Mouse (Mus musculus) limb, embryonic 14.5 days (tissue): ENCODE measurements around the gene Scd3. TPM values are rescaled to one million over a fixed set of nuclear protein-coding genes. Genes with fewer than 3 reads are reported as not detected.

Source experiments
- ATAC-seq: fragments of 200-750 bp; cut with Nextera tagmentation; 2 replicates; pipeline ENCODE4 v1.8.0; 2017; ENCODE audit warnings: low read depth, moderate number of reproducible peaks, moderate TSS enrichment; ENCODE audit not compliant: low FRiP score
- DNase-seq: peaks from one replicate; pipeline ENCODE4 v3.0.0-alpha.2; 2015; ENCODE audit warnings: low spot score
- H3K27ac ChIP-seq: fragments of 300-500 bp; sonication (generic); replicated peaks from 2 replicates; pipeline ENCODE4 v1.5.1; 2014; ENCODE audit warnings: low read depth, mild to moderate bottlenecking, low read length, moderate library complexity, mixed read lengths
- H3K27me3 ChIP-seq: fragments of 300-500 bp; sonication (generic); 2 replicates; pipeline ENCODE4 v1.6.1; 2014; ENCODE audit warnings: low read length, mixed read lengths; ENCODE audit not compliant: control insufficient read depth, insufficient read depth
- H3K36me3 ChIP-seq: fragments of 300-500 bp; sonication (generic); 2 replicates; pipeline ENCODE4 v1.6.1; 2014; ENCODE audit warnings: mild to moderate bottlenecking, low read length, moderate library complexity, mixed read lengths; ENCODE audit not compliant: control insufficient read depth, insufficient read depth
- H3K4me1 ChIP-seq: fragments of 300-500 bp; sonication (generic); 2 replicates; pipeline ENCODE4 v1.6.1; 2014; ENCODE audit warnings: antibody characterized with exemption, low read length, mixed read lengths; ENCODE audit not compliant: control insufficient read depth, insufficient read depth
- H3K4me2 ChIP-seq: fragments of 300-500 bp; sonication (generic); replicated peaks from 2 replicates; pipeline ENCODE4 v1.6.1; 2014; ENCODE audit warnings: low read depth, mild to moderate bottlenecking, low read length, moderate library complexity; ENCODE audit not compliant: severe bottlenecking
- H3K4me3 ChIP-seq: fragments of 300-500 bp; sonication (generic); replicated peaks from 2 replicates; pipeline ENCODE4 v1.5.1; 2014; ENCODE audit warnings: low read length
- H3K9ac ChIP-seq: fragments of 300-500 bp; sonication (generic); 2 replicates; pipeline ENCODE4 v1.6.1; 2014; ENCODE audit warnings: mild to moderate bottlenecking, low read depth, low read length, moderate library complexity; ENCODE audit not compliant: severe bottlenecking
- H3K9me3 ChIP-seq: fragments of 300-500 bp; sonication (generic); 2 replicates; pipeline ENCODE4 v1.6.1; 2016; ENCODE audit warnings: low read length; ENCODE audit not compliant: control insufficient read depth
- POLR2A ChIP-seq: fragments of 200-500 bp; IDR thresholded peaks from 2 replicates; pipeline ENCODE4 v1.8.0; 2012; ENCODE audit warnings: inconsistent platforms, mild to moderate bottlenecking, moderate library complexity, borderline replicate concordance; ENCODE audit not compliant: insufficient read depth, insufficient read length; ENCODE audit errors: extremely low read depth
- WGBS: fragments of 180-500 bp; shearing (Covaris S2); extraction: QIAGEN DNeasy Blood & Tissue Kit; methylation state at CpG from one replicate; pipeline ENCODE4 v1.1.7; 2014; 5-methylcytosine and 5-hydroxymethylcytosine counted together
- polyA plus RNA-seq, 2 experiments: library from polyadenylated mRNA; depleted of rRNA in 1 of 2; stranded (reverse) in 1 of 2; unstranded in 1 of 2; fragments of >200 nt; fragmentation: Nextera tagmentation in 1 of 2; extraction: Ambion mirVana in 1 of 2; gene quantifications; 2 replicates each; pipeline versions ENCODE4 v1.2.1 to v1.2.3; 2012 to 2014

Gene Scd3
- polyA plus RNA-seq, 2 experiments, result 0.21 TPM; not detected in 1

DNA sequence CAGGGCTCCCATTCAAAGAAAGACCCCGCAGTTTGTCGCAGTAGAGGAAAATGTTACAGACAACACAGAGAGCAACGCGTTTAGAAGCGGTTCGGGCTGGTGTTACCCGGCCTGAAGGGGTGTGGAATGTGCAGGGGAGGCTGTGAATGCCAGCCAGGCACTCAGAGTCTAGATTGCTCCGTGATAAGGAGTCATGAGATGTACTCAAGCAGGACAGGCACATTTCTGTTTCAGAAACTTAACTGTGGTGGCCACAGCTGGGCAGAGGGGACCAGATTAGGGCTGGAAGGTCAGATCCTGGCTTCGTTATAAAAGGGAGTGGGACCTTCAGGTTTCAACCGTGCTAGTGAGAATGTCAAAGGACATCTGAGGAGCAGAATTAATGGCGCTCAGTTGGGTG is 81.7 kb downstream of the Scd3 start:
- Histone ChIP-seq H3K27me3 (no peaks in the 10 kb centered on the region), H3K9ac (peak overlapping the region; percentile 37), H3K27ac (peak overlapping the region; percentile 93), H3K4me1 (peaks cover 42% of the 10 kb centered on the region), H3K9me3 (no peaks in the 10 kb centered on the region), H3K36me3 (no peaks in the 10 kb centered on the region), H3K4me2 (peak overlapping the region; percentile 76), H3K4me3 (peak overlapping the region; percentile 39)
- DNase-seq, result peak; percentile 42
- WGBS, result 3% methylated on average over 11 of the region's 11 CpGs
- 0 out of 2 replicates have a peak, but pooled peaks have one; percentile 0 for TF ChIP-seq POLR2A
- ATAC-seq, result peak; percentile 10

- ATAC-seq (no peak), DNase-seq (no peak)
- Histone ChIP-seq H3K4me1 (peaks cover 47% of the 10 kb centered on the region), H3K36me3 (no peaks in the 10 kb centered on the region), H3K27ac (no peak overlapping the region), H3K9me3 (no peaks in the 10 kb centered on the region), H3K4me2 (no peak overlapping the region), H3K27me3 (no peaks in the 10 kb centered on the region), H3K9ac (no peak overlapping the region), H3K4me3 (no peak overlapping the region)
- 89% methylated on average over 8 of the region's 8 CpGs for WGBS
- TF ChIP-seq POLR2A, result no peak
Measured at GRCm38 (mm10) chr19:44285554-44285953, 82.5 kb downstream of the Scd3 start.

- TF ChIP-seq POLR2A, result no peak
- DNase-seq, result no peak
- 51% methylated on average over 2 of the region's 2 CpGs for WGBS
Measured at GRCm38 (mm10) chr19:44286109-44286508, 83.0 kb downstream of the Scd3 start.

DNA sequence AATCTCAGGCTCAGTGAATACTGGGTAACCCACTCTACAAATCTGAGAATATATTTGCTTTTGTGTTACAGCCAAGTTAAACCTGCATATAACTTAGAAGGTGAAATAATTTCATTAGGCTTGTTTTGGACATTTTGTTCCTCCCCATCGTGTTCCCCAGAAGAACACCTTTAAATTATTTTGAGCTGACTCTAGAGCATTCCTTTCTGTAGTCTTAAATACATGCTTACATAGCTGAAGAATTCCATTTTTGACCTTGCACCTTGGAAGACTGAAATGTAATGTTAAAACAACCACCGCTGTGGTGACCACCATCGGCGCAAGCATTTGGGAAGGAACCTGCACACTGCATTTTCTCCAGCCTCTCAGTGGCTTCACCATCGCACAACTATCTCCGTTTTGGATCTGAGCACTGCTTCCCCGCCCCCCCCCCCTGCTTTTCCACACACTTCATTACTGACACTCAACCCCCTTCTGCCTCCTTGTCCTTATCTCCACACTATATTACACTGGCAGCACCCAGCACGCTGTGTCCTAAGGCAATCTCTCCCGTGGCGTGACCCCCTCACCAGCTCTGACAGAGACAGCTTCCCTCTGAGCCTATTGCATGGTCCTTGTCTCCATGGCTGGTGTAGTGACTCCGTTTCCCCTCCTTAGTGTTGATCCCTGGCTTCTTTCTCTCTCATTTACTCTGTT is 84.5 kb downstream of the Scd3 start:
- WGBS, result 75% methylated on average over 10 of the region's 11 CpGs
- ATAC-seq, result no peak

More at GRCm38 (mm10) chr19:44286109-44286508, 83.0 kb downstream of the Scd3 start:
- ATAC-seq, result no peak
- H3K4me3 ChIP-seq, result no peak overlapping the region
- no peak overlapping the region for H3K4me2 ChIP-seq
- H3K27me3 ChIP-seq, result no peaks in the 10 kb centered on the region
- no peaks in the 10 kb centered on the region for H3K9me3 ChIP-seq
- H3K9ac ChIP-seq, result no peak overlapping the region
- no peaks in the 10 kb centered on the region for H3K36me3 ChIP-seq
- peaks cover 42% of the 10 kb centered on the region for H3K4me1 ChIP-seq
- no peak overlapping the region for H3K27ac ChIP-seq

DNA sequence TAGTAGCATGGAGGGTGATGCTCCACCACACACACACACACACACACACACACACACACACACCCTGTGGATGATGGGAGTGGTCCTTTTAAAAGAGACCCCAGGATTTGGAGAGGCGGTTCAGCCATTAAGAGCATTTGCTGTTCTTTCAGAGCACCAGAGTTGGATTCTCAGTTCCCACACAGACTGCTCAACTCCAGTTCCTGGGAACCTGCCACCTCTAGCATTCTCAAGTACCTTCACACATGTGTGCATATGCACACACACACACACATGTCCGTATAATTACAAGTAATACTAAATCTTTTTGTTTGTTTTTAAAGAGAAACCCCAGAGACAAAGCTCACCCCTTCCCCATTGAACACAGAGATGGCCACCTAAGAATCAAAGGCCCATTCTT is 89.0 kb downstream of the Scd3 start:
- no peak for TF ChIP-seq POLR2A
- H3K4me3 ChIP-seq, result no peak overlapping the region
- H3K27ac ChIP-seq, result 0 out of 2 replicates have a peak overlapping the region, but pooled peaks have one; percentile 94
- no peak for DNase-seq
- no peak overlapping the region for H3K9ac ChIP-seq
- H3K9me3 ChIP-seq, result no peaks in the 10 kb centered on the region
- H3K4me1 ChIP-seq, result peaks cover 27% of the 10 kb centered on the region
- H3K36me3 ChIP-seq, result peaks cover 22% of the 10 kb centered on the region
- H3K4me2 ChIP-seq, result no peak overlapping the region
- 84% methylated on average over 2 of the region's 2 CpGs for WGBS
- H3K27me3 ChIP-seq, result no peaks in the 10 kb centered on the region
- ATAC-seq, result no peak

More for the DNA sequence above, 84.5 kb downstream of the Scd3 start:
- Histone ChIP-seq H3K36me3 (no peaks in the 10 kb centered on the region), H3K4me1 (peaks cover 34% of the 10 kb centered on the region), H3K4me2 (no peak overlapping the region), H3K4me3 (no peak overlapping the region), H3K9ac (no peak overlapping the region), H3K9me3 (no peaks in the 10 kb centered on the region), H3K27me3 (no peaks in the 10 kb centered on the region), H3K27ac (no peak overlapping the region)
- no peak for TF ChIP-seq POLR2A
- no peak for DNase-seq
